Mouse (Mus musculus) brain, embryonic 14.5 days (tissue): ENCODE results near the gene Cfap58.

Experiments
- CTCF ChIP-seq: fragments of 200-500 bp; IDR thresholded peaks from 2 replicates; pipeline ENCODE4 v1.5.1; 2012; ENCODE audit warnings: inconsistent platforms, mild to moderate bottlenecking, moderate library complexity, borderline replicate concordance; ENCODE audit not compliant: insufficient read depth, insufficient read length; ENCODE audit errors: extremely low read depth
- POLR2A ChIP-seq: fragments of 200-500 bp; IDR thresholded peaks from 2 replicates; pipeline ENCODE4 v1.6.1; 2012; ENCODE audit warnings: mild to moderate bottlenecking, inconsistent platforms, borderline replicate concordance; ENCODE audit not compliant: poor library complexity, insufficient read depth, insufficient read length, severe bottlenecking; ENCODE audit errors: extremely low read depth

GRCm38 (mm10) chr19:47989575-47989891 is 52.1 kb downstream of the Cfap58 start:
- TF ChIP-seq CTCF, result no peak
- TF ChIP-seq POLR2A, result no peak
